Mouse (Mus musculus): ENCODE measurements around the gene Zscan26. TPM values are rescaled to one million over a fixed set of nuclear protein-coding genes. Genes with fewer than 3 reads are reported as not detected.

Zscan26 gene
- total RNA-seq (2023): 36.6 to 38.1 TPM (median 37.6 TPM) in 4 replicates

DNA sequence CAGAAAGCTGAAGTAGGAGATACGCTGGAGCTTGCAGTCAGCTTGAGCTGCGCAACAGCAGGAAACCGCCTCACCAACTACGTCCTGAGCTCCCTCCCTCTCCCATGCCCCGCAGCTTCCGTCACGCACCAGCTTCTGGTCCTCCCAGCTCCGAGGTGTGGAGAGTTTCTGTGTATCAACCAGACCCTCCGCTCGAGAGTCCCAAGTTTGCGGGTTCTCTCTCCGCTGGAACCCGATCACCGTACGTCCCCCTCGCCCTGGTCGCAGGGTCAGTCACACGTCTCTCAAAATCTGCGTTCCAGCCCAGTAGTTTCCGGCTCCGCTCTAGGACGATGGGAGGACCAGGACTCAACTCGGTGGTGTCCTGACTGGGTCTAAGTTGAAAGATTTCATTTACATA, at the start of gene Zscan26:
Gene Zscan26 (minus strand): TSS at position 282 of the 400 bp plus-strand sequence.

DNA sequence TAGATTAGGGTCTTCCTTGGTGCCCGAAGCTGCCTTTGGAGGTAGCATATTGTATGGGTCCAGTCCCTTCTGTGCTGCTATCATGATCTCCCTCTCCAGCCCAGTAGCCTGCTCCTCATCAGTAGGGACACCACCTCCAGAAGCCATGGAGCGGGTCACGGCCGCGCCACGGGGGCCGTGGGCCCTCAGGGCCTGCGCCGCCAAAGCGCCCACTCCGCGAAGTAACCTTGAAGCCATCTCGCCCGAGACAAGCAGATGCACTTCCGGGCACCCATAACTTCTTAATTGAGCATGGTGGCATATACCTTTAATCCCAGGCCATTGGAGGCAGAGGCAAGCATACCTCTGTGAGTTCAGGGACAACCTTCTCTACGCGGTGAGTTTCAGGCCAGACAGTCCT, 47.7 kb upstream of the Zscan26 start, which contains the start of gene Gm11273:
Gene Gm11273 (minus strand): TSS at position 237 of the 400 bp plus-strand sequence.

DNA sequence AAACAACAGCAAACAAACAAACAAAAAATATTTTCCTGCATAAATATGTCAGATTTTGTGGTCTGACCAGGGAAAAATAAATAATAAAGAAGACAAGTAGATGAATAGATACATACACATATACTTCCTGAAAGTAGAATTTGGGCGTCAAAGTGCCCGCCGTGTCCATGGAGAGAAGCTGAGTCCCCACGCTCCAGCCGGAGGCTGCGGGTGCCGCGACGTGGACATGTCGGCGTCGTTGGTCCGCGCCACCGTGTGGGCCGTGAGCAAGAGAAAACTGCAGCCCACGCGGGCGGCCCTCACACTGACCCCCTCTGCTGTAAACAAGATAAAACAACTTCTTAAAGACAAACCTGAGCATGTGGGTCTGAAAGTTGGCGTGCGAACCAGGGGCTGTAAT, 41.5 kb upstream of the Zscan26 start, which contains the start of gene AK157302:
Gene AK157302 (plus strand): TSS at position 144 of the 400 bp plus-strand sequence.

DNA sequence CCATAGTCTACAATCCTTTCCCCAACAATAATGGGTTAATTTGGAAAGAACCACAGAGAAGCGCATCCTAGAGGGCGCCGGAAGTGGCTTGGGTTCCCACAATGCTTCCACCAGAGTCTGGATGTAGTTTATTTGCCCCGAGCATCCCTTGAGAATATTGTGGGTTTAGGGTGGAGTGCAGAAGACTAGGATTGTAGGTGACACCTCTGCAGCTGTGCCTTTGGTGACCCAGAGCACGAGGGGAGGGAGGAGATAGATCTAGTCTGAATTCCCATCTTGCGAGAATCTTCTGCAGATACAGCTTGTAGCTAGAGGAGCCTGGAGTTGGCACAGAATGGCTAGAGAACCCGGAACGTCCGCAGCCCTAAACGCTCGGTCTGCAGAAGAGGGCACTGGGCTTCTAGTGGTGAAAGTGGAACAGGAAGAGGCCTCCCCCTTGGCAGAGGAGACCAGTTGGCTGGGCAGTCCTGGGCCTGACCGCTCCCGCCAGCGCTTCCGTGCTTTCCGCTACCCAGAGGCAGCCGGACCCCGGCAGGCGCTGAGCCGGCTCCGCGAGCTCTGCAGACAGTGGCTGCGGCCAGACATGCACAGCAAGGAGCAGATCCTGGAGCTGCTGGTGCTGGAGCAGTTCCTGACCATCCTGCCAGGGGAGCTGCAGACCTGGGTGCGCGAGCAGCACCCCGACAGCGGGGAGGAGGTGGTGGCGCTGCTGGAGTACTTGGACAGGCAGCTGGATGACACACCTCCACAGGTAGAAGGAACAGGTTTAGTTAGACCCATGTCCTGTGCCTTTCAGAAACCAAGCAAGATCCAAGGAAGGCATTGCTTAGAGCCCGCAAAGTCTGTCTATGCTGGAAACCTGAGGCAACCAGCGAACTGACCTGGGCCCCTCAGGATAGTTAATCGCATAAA, 25.5 kb upstream of the Zscan26 start, which contains the start of the genes Zkscan4 and Gm10065:
Gene Zkscan4 (plus strand): TSS at position 149 of the 912 bp plus-strand sequence.
Gene Gm10065 (minus strand): TSS at position 683 of the 912 bp plus-strand sequence.

DNA sequence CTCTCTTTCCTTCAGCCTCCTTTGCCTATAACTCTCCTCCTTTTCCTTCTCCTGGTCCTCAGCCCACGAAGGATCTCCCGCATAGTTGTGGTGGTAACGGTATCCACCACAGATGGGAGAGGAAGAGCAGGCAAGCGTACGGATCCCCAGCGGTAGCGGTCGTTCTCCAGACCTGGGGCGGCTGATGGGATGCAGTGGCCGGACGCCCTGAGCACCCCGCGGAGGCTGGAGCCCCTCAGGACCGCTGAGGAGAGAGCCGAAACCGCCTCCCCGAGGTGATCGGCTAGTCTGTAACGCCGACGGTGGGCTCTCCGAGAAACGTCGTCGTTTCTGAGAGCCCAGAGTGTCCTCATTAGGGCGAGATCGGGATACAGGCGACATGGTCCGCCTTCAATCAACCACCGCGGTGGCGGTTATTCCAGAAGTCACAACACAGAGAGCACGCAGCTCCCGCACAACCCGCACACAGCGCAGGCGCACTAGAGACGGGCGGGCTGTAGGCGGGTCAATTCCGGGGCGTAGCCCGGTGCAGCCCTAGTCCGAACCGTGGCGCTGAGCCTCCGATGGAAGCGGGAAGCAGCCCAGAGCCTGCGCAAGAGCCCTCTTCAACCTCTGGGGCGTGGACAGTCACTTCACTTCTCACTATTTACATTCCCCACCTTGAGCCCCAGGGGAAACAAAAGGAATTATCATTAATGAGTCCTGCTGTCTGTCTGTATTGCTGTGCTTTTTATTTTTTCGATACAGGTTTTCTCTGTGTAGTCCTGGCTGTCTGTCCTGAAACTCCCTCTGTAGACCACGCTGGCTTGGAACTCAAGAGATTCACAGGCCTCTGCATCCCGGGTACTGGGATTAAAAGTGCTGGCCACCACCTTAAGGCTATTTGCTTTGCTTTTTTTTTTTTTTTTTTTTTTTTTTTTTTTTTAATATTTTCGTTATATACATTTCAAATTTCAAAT, 14.8 kb upstream of the Zscan26 start, which contains the start of gene Nkapl:
Gene Nkapl (minus strand): TSS at position 449 of the 959 bp plus-strand sequence.

DNA sequence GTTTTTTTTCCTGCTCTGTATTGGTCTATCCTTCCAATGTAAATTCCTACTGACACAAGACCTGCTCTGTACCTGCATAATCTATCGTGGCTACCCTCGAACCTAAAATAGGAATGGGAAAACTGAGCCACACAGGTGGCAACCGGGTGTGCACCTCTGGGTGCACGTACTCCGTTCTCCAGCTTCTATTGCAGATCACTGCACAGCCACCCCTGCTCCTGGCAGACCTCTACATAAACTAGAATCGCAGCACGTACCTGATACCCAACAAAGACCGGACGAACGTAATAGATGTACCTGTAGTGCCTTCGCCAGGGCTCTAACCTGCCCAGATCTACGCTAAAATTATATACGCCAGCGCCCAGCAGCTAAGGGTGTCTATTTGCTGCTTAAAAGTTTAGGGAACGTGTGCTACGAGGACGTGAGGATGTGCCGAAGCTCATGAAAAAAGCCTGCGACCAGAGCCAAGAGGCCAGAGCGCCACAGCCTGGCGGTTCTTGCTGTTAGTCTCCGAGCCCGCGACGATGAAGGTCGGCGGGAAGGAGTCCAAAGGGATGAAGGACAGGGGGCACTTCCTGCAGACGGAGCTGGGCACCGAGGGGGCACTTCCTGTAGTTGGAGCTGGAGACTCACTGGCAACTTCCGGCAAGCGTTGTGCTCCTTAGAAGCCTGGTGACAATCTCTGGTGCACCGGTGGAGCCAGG, 12.9 kb downstream of the Zscan26 start, which contains the start of gene Pgbd1:
Gene Pgbd1 (minus strand): TSS at position 556 of the 704 bp plus-strand sequence.

DNA sequence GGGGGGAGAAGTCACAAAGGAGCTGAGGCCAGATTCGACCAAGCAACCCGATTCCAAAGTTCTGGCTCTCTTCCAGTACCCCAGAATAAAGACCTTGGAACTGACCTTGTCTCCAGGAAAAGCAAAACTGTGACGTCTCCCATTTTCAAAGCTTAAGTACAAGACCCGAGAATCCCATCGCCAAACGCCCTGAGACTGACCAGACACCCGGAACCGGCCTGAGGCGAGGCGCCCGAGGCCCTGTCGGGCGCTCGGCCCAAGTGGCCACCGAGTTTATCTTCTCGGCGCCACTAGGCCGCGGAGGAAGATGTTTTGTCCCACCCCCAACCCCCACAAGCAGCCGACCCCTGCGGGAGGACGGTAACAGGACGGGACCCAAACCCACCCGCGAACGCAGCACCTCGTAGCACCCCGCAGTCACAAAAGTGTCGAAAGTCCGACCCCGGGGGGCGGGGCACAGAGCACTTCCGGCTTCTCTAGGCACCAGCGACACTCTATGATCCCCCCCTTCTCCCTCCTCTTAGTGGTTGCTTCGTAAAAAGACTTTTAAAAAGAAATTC, 51.2 kb downstream of the Zscan26 start, which contains the start of gene Zkscan3:
Gene Zkscan3 (minus strand): TSS at position 469 of the 560 bp plus-strand sequence.

Other genes starting within 250 kb of the Zscan26 start
- not detected in 4 replicates for gene Gpx5, start 161.0 kb downstream of the Zscan26 start, total RNA-seq (2023)
- not detected in 4 replicates for gene Gpx6, start 141.6 kb downstream of the Zscan26 start, total RNA-seq (2023)
- gene Olfr1367, start 106.8 kb downstream of the Zscan26 start, total RNA-seq (2023): not detected in 4 replicates
- gene Zscan12, start 90.9 kb downstream of the Zscan26 start, total RNA-seq (2023): 0.75 to 1.9 TPM (median 1.4 TPM) in 4 replicates
- 49.3 to 57.9 TPM (median 53.2 TPM) in 4 replicates for gene Zkscan3, start 51.0 kb downstream of the Zscan26 start, total RNA-seq (2023)
- 0.36 to 0.76 TPM (median 0.46 TPM) in 3 of 4 replicates, not detected in the other for gene Pgbd1, start 12.7 kb downstream of the Zscan26 start, total RNA-seq (2023)
- not detected in 4 replicates for gene Nkapl, start 14.8 kb upstream of the Zscan26 start, total RNA-seq (2023)
- not detected in 4 replicates for gene Zkscan4, start 25.2 kb upstream of the Zscan26 start, total RNA-seq (2023)
- gene Gm10065, start 25.7 kb upstream of the Zscan26 start, total RNA-seq (2023): not detected in 4 replicates
- 6.7 to 8.4 TPM (median 7.2 TPM) in 4 replicates for gene AK157302, start 41.5 kb upstream of the Zscan26 start, total RNA-seq (2023)
- 10.4 to 24.0 TPM (median 18.4 TPM) in 4 replicates for gene Gm11273, start 47.7 kb upstream of the Zscan26 start, total RNA-seq (2023)
- 7.7 to 11.4 TPM (median 10.3 TPM) in 4 replicates for gene Zkscan8, start 77.4 kb upstream of the Zscan26 start, total RNA-seq (2023)
- not detected in 4 replicates for gene Olfr1366, start 89.1 kb upstream of the Zscan26 start, total RNA-seq (2023)
- not detected in 4 replicates for gene Olfr1535, start 106.2 kb upstream of the Zscan26 start, total RNA-seq (2023)
- gene Olfr1364, start 128.0 kb upstream of the Zscan26 start, total RNA-seq (2023): not detected in 4 replicates
- gene Olfr1362, start 160.3 kb upstream of the Zscan26 start, total RNA-seq (2023): not detected in 4 replicates
- gene Olfr11, start 188.8 kb upstream of the Zscan26 start, total RNA-seq (2023): not detected in 4 replicates
- not detected in 4 replicates for gene Olfr1361, start 209.7 kb upstream of the Zscan26 start, total RNA-seq (2023)
- not detected in 4 replicates for gene Olfr1360, start 223.7 kb upstream of the Zscan26 start, total RNA-seq (2023)
- gene Olfr1359, start 244.4 kb upstream of the Zscan26 start, total RNA-seq (2023): not detected in 4 replicates